Mouse (Mus musculus): Measurements from ENCODE around the gene Dnah9.
A peak's percentile ranks its signal among the peaks of the same experiment; 100 is the strongest.

Gene Dnah9

GRCm38 (mm10) chr11:66167801-66168651, at the start of gene Dnah9:
TSS of gene Dnah9 (minus strand) at chr11:66168551.
- peak; percentile 65 to 79 for DNase-seq

DNA sequence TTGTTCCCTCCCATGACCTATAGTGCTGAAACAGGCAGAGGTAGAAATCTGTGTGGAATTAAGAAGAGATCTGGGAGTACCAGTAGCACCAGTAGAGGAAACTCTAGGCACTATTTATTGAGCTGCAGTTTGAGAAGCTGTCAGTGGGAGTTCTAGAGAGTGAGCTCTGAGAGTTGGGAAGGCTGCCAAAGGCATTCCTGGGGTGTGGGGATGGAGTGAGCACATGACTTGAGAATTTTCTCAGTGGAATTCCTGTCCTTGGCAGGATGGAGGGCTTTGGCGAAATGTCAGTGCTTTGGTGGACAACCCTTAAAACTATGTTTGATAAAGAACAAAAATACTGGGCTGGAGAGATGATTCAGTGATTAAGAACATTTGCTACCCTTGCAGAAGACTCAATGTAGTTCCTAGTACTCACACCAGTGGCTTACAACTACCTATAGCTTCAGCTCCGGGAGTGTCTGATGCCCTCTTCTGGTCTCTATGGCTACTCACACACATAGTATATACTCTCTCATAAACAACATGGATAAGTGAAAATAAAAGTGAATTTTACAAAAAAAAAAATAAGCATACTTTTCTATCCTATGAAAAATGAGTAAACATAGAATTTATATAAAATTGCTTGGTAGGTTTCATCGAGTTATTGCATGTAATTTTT, 20.4 kb upstream of the Dnah9 start:
- DNase-seq: peak; percentile 30 to 60

DNA sequence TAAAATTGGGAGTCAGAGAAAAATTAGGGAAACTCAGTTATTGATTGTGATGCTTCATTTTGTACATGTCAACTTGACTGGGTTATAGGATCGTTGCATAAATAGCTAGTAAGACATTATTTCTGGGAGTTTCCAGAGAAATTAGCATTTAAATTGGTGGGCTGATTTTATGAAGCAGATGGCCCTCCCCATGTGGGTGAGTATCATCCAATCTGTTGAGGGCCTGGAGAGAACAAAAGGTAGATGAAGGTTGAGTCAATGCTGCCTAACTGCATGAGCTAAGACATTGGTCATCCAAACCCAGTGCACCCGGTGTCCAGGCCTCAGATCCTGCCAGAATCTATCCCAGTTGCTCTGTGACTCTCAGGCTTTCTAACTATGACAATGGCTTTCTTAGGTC, 19.8 kb upstream of the Dnah9 start:
- DNase-seq: peak; percentile 8 to 16

DNA sequence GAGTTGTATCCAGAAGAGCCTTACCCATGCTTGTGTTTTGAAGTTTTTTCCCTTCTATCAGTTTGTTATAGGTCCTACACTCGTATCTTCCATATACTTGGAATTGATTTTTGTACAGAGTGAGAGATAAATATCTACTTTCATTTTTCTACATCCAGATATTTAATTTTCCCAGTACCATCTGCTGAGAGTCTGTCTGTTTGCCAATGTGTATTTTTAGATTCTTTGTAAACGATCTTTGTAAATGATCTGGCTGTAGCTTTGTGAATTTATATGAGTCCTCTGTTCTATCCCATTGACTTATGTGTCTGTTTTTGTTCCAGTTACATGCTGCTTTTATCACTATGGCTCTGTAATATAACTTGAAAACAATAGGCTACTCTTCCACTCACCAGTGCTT, 9.4 kb upstream of the Dnah9 start:
- DNase-seq: no peak

GRCm38 (mm10) chr11:66164022-66164421, 4.3 kb downstream of the Dnah9 start:
- DNase-seq: no peak

GRCm38 (mm10) chr11:66140631-66141252, 27.6 kb downstream of the Dnah9 start:
- DNase-seq: no peak

DNA sequence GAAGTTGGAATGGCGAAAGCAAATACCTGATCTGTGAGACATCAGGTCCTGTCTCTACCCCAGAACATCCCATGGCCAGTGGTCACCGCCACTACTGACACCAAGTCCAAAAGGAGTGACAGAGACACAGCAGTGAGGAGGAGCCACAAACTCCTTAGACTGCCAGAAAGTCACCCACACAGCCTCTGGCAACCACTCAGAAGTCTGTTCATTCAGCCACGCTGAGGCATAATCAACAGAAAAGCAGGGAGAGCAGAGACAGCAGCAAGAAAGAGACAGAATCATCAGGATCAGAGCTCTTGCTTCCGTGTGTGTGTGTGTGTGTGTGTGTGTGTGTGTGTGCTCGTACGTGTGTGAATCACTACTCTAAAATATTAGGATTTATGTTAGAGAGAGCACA, 33.5 kb downstream of the Dnah9 start:
- DNase-seq: peak in 1 of 2 experiments; percentile 9

DNA sequence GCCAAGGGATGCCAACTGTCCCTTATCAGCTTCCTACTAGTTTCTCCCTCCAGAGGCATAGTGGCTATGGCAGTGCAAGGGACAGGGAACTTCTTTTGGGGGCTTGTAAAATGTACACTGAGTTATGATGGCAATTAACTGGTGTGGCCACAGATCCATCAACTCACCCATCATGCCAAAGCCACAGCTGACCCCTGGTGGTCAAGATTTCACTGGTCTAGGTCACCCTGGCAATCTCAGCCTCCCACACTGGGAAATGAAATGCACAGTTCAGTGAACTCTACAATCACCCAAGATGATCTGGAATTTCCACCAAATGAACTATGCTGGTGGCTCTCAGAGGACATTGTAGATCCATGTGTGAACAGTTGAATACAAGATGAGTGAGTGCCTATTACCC, 42.2 kb downstream of the Dnah9 start:
- no peak for DNase-seq

DNA sequence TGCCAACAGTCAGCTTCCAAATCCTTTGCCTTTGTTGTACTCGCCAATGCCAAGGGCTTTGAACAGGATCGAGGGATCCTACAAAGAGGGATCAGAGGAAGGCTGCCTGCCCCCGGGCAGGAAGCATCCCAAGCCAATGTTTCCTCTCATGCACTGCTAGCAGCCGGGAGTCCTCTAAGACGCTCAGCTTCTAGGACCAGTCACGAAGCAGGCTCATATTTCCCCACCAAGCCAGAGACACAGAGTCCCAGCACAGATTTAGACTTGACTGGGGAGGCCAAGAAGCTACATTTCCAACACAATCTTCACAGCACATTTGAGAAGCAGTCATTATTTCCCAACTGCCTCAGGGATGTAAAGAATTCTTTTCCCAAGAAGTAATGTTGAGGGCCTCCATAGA, 43.9 kb downstream of the Dnah9 start:
- no peak for DNase-seq

GRCm38 (mm10) chr11:66122017-66122416, 46.3 kb downstream of the Dnah9 start:
- DNase-seq: peak; percentile 70 to 78

- DNase-seq: no peak
Observed at GRCm38 (mm10) chr11:66083663-66084254, 84.6 kb downstream of the Dnah9 start.

GRCm38 (mm10) chr11:66072921-66073320, 95.4 kb downstream of the Dnah9 start:
- DNase-seq: no peak

GRCm38 (mm10) chr11:66058956-66059355, 109.4 kb downstream of the Dnah9 start:
- DNase-seq: no peak

DNA sequence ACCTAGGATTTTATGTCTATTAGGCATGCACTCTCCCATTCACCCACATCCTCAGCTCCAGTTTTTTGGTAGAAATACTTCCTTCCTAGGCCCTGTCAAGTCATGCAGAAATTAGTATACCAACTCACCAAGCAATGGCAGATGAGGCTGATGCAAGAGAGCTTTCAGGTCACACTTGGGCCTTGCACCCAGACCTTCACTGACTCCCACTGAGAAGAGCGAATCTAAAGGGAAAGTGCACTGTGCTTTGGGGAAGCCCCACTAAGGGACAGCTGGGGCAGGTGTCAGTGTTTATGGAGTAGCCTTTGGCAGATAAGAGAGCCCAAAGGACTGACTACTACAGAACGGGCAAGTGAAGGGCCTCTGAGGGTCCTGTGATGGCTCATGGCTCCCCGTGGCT, 117.1 kb downstream of the Dnah9 start:
- no peak for DNase-seq

- DNase-seq: no peak
Observed at GRCm38 (mm10) chr11:66049146-66049545, 119.2 kb downstream of the Dnah9 start.

GRCm38 (mm10) chr11:66046594-66047193, 121.7 kb downstream of the Dnah9 start:
- DNase-seq: no peak

- DNase-seq: no peak
Observed at GRCm38 (mm10) chr11:66043635-66044034, 124.7 kb downstream of the Dnah9 start.

DNA sequence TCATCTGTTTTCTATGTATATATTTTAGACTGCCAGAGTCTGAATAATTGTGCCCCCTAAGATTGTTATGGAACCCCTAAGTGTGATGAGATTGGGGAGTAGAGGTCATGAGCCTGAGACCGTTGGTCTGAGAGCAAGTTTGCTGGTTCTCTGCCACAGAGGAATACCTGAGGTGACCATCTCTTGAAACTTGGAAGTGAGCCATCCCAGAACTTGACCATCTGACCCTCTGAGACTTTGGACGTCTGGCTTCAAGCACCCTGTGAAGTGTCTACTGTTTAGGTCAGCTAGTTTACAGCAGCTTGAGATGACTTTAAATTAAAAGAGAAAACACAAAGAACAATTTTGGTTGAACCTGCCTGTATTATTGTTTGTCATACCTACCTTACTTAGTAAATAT, 125.8 kb downstream of the Dnah9 start:
- DNase-seq: no peak

DNA sequence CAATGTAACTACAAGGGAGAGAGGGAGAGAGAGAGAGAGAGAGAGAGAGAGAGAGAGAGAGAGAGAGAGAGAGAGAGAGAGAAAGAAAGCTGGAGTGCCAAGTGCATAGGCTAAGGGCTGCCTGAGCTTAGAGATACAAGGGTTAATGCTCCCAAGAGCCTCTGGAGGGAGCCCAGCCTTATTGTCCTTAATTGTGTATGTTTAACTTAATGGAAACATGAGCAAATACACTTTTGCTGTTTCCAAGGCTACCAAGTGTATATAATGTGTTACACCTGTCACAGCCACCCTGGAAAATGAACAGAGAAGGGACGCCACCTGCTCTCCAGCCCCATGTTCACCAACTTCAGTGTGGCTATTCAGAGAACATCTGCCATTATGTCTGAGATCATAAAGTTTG, 142.6 kb downstream of the Dnah9 start:
- DNase-seq: no peak

GRCm38 (mm10) chr11:65975871-65976270, 192.5 kb downstream of the Dnah9 start:
- no peak for DNase-seq

DNA sequence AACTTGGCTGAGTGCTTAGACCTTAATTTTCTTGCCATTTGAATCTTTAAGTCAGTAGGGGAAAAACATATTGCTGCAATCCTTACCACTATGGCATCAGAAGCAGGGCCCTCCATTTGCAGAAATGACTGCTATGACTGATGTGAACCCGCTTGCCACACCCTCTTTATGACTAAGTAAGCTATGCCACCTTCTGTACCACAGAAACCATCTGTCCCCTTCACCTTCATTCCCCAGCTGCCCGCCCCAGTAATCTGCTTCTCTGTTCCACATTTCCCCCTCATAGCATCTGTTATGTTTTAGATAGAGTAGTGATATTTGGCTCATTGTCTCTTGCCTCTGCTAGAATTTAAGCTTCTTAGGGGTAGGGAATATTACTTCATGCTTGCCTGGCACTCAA, 237.6 kb downstream of the Dnah9 start:
- no peak for DNase-seq

- no peak for DNase-seq
Observed at GRCm38 (mm10) chr11:65930359-65930758, 238.0 kb downstream of the Dnah9 start.

DNA sequence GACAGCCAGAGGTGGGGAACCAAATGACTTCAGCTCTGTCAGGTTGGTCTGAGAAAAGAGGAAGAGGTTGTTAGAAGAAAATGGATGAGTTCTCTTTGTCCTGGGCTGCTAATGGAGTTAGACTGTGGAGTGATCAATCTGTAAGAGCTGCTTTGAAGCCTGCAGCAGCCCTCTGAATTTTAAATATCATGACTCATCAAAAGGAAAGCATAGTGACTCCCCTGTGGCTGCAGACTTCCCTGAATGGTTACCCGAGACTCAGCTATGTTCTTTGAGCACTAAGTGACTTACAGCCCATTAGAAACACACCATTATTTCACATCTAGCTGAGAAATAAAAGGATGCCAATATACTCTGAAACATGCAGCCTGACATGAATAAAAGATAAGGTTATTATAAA, 240.4 kb downstream of the Dnah9 start:
- no peak for DNase-seq
